Mouse (Mus musculus) thymus, postnatal 0 days (tissue): ENCODE data around the gene D430042O09Rik. TPM values are rescaled to one million over a fixed set of nuclear protein-coding genes. Genes with fewer than 3 reads are reported as not detected.
"Not testable (repeated sequence)": the region's sequence is repeated elsewhere in the genome, so short reads cannot be mapped to it uniquely, and the experiment has no call there.

Experiments
- DNase-seq: peaks from one replicate; pipeline ENCODE4 v3.0.0-alpha.2; 2015; ENCODE audit warnings: low spot score
- polyA plus RNA-seq: library from polyadenylated mRNA; unstranded; fragments of >200 nt; fragmentation: Nextera tagmentation; extraction: Ambion mirVana; gene quantifications from 2 replicates; pipeline ENCODE4 v1.2.1, GENCODE M21; 2015

D430042O09Rik gene
- polyA plus RNA-seq: 4.0 and 4.1 TPM in 2 replicates

GRCm38 (mm10) chr7:125707593-125708022, at the start of gene D430042O09Rik, which contains the start of gene Gtf3c1:
Gene D430042O09Rik, plus strand, starts transcription at chr7:125707888.
Gene Gtf3c1, minus strand, starts transcription at chr7:125707780.
- peak; percentile 99 for DNase-seq

GRCm38 (mm10) chr7:125663654-125664053, 44.0 kb upstream of the D430042O09Rik start:
- DNase-seq: no peak

DNA sequence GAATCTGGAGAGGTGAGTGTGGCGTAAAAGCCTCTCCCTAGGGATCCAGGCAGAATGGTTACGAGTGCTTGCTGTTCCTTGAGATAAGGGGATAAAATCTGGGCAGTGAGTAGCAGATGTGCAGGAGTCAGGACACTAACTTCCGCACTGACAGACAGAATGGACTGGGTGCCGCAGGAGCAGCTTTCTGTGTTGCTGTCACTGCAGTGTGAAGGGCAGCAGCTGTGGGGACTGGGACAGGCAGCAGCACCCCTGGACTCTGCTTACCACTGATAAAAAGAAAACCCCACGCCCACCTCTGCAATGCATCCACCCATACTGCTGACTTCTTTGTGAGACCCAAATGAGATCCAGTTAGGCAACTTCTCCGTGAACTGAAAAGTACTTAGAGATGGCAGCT, 36.8 kb upstream of the D430042O09Rik start:
- no peak for DNase-seq

DNA sequence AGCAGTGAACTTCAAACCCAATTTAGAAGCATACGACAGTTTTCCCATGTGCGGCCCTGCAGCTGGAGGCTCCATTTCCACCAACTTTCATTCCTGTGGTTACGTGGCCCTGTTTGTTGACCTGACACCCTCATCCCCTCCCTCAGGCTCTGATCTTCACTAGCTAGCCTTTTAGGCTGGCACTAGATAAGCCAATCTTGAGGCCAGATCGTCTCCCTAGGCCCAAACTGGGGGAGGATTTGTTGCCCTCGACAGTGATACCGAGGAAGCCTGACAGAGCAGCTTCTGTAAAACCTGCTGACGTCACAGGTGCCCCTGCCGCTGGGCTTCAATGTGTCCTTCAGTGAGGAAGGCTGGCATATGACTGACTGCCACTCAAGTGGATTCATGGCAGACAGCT, 36.3 kb upstream of the D430042O09Rik start:
- DNase-seq: no peak

- peak; percentile 57 for DNase-seq
Observed at GRCm38 (mm10) chr7:125674916-125675315, 32.8 kb upstream of the D430042O09Rik start.

DNA sequence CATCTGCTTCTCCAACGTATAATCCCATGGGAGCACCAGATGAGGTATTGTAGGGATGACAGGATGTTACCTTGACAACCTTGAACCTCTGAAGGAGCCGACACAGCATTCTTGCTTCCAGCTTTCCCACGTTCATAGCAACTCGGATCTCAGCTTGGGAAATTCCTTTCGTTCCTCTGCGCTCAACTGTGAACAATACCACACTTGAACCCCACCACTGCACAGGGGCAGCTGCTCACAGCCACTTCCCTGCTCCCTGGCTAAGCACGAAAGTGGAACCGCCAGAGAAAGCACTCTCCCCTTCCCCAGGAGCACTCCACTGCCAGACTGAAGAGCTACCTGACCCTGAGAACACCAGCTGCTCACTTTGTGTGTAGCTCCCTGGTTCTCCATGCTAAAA, 28.9 kb upstream of the D430042O09Rik start:
- no peak for DNase-seq

GRCm38 (mm10) chr7:125679936-125680335, 27.8 kb upstream of the D430042O09Rik start:
- no peak for DNase-seq

- DNase-seq: no peak
Observed at GRCm38 (mm10) chr7:125690516-125690915, 17.2 kb upstream of the D430042O09Rik start.

- no peak for DNase-seq
Observed at GRCm38 (mm10) chr7:125694056-125694455, 13.6 kb upstream of the D430042O09Rik start.

DNA sequence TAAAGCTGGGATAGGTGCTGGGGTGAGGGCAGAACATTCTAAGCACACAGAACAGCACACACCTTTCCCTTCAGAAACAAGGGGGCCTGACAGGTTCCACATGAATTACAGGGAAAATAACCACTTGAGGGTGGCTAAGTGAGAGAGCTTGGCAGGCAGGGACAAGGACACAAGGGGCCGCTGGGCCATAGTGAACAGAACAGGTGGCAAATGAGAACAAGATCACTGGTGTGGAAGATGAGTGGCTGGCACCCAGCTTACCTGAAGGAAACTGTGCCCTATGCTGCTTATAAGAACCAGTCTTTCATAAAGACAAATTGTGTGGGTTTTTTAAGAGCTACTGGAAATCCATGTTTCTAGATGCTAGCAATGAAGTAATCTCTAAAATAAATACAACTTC, 4.9 kb upstream of the D430042O09Rik start:
- DNase-seq: no peak

- DNase-seq: peak; percentile 56
Observed at GRCm38 (mm10) chr7:125707186-125707585, 502 bp upstream of the D430042O09Rik start.

DNA sequence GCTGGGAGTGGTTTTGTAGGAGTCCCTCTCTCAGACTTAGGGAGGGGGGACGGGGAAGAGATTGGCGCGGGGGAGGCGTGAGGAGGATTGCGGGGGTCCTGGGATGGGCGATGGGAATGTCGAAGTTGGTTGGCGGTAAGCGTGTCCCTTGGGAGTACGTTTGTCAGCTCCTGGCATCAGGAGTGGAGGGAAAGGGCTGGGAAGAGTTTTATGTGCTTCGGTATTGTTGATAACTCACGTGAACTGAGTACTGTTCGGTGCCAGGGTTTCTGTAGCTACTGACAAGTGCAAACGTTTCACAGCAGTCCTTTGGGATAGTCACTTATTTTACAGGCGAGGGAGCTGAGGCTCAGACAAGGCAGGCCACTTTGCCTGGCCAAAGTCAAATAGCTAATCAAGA, 412 bp downstream of the D430042O09Rik start:
- DNase-seq: peak; percentile 10

- DNase-seq: not testable (repeated sequence)
Observed at GRCm38 (mm10) chr7:125713542-125714055, 5.9 kb downstream of the D430042O09Rik start.

- DNase-seq: no peak
Observed at GRCm38 (mm10) chr7:125714803-125715202, 7.1 kb downstream of the D430042O09Rik start.

DNA sequence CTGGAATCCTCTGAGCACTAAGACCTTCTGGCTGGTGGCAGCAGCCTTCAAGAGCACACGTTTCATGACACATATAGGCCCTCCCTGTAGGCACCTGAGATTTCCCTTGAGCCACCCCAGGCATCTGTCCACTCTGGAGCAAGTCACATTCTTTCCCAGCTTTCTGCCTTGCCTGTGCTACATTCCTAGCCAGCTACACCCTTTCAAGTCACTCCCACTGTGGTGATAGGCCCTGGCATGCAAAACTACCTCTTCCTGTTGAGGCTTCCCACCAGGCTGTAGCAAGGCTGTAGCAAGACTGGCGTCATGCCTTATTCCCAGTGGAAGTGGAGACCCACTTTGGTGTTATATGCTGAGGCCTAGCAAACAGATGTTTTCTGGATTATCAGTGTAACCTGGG, 9.0 kb downstream of the D430042O09Rik start:
- no peak for DNase-seq

DNA sequence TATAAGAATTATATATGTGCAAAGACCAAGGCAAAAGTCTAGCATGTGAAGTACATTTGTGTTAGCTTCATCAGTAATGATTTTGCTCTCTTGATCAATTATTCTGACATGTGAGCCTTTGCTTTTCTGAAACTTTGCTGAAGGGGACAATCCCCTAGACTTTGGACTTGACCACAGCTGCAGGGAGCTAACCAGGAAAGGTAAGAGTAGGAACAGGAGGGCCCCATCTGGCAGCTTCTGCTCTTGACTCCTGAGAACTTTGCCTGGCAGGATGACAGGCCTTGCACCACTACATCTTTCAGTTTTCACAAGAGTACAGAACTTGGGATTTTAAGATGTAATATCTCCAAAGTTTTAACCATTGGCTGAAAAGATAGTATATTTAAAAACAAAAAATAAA, 9.9 kb downstream of the D430042O09Rik start:
- DNase-seq: no peak

DNA sequence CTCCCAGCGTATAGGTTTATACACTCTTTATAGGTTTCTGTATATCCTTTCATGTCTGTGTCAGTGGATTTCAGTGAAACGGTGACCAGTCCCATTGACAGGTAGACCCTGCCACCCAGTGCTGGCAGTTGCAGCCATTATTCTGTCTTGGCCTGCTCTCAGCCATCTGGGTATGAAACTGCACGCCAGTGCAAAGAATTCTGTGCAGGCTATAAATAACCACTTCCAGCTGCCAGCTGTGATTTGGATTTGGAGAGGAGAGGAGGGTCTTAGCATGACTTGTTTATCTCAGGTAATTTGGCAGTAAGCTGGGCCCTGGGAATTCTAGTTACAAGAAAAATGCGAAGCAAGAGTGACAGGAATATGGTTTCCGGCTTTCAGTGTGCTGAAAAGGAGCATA, 12.7 kb downstream of the D430042O09Rik start:
- DNase-seq: no peak

DNA sequence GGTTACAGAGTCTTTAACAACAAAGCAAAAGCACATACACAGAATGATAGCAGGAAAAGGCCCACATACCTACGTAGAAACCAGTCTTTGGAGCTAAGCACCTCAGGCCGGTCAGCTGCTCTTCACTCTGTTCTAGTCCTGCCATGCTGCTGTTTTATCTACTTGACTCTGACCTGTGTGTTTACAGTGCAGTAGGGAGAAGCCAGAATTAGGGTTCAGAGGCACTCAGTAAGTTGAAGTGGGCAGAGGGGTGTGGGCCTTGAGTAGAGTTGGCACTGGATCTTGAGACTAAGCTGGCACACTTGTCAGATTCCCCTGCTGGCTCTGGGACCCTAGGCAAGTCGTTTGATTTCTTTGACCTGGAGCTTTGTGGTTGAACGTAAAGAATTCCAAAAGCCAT, 13.3 kb downstream of the D430042O09Rik start:
- no peak for DNase-seq

DNA sequence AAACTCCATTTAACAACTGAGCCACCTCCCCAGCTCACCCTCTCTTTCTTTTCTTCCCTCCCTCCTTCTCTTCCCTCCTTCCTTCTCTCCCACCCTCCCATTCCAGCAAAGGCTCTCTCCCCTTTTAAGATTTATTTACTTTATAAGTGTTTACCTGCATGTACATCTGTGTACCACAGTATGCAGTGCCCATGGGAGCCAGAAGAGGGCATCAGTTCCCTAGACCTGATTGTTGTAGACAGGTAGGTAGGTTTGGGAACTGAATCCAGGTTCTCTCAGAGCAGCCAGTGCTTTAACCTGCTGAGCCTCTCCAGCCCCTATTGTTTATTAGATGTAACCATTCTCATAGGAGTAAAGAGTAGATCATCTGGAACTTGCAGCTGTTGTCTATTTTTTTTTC, 14.4 kb downstream of the D430042O09Rik start:
- DNase-seq: no peak

GRCm38 (mm10) chr7:125723189-125723972, 15.7 kb downstream of the D430042O09Rik start:
- DNase-seq: no peak

- no peak for DNase-seq
Observed at GRCm38 (mm10) chr7:125731679-125732078, 24.0 kb downstream of the D430042O09Rik start.

GRCm38 (mm10) chr7:125733791-125734190, 26.1 kb downstream of the D430042O09Rik start:
- no peak for DNase-seq
